Mouse (Mus musculus) liver, postnatal 0 days (tissue): ENCODE measurements around the gene Rhbg. TPM values are rescaled to one million over a fixed set of nuclear protein-coding genes. Genes with fewer than 3 reads are reported as not detected.

Experiments used
- ATAC-seq: fragments of 200-750 bp; cut with Nextera tagmentation; 2 replicates; pipeline ENCODE4 v1.8.0; 2017; ENCODE audit warnings: mild to moderate bottlenecking, moderate library complexity
- DNase-seq: peaks from one replicate; pipeline ENCODE4 v3.0.0-alpha.2; 2016
- H3K27ac ChIP-seq: fragments of 300-500 bp; sonication (generic); 2 replicates; pipeline ENCODE4 v1.5.1; 2014; ENCODE audit warnings: antibody characterized with exemption, moderate library complexity, mild to moderate bottlenecking, low read depth
- H3K27me3 ChIP-seq: fragments of 300-500 bp; sonication (generic); 2 replicates; pipeline ENCODE4 v1.6.1; 2014; ENCODE audit warnings: low read length, control low read depth, mixed read lengths; ENCODE audit not compliant: insufficient read depth
- H3K36me3 ChIP-seq: fragments of 300-500 bp; sonication (generic); replicated peaks from 2 replicates; pipeline ENCODE4 v1.6.1; 2014; ENCODE audit warnings: mild to moderate bottlenecking, control low read depth, low read length, moderate library complexity, mixed read lengths; ENCODE audit not compliant: insufficient read depth
- H3K4me1 ChIP-seq: fragments of 300-500 bp; sonication (generic); 2 replicates; pipeline ENCODE4 v1.6.1; 2014; ENCODE audit warnings: antibody characterized with exemption, mild to moderate bottlenecking, control low read depth; ENCODE audit not compliant: insufficient read depth
- H3K4me2 ChIP-seq: fragments of 300-500 bp; sonication (generic); 2 replicates; pipeline ENCODE4 v1.6.1; 2014; ENCODE audit warnings: low read depth, mild to moderate bottlenecking, low read length, moderate library complexity, mixed read lengths
- H3K4me3 ChIP-seq: fragments of 300-500 bp; sonication (generic); 2 replicates; pipeline ENCODE4 v1.5.1; 2014; ENCODE audit warnings: low read depth, low read length
- H3K9ac ChIP-seq: fragments of 300-500 bp; sonication (generic); replicated peaks from 2 replicates; pipeline ENCODE4 v1.6.1; 2014; ENCODE audit warnings: mild to moderate bottlenecking, moderate library complexity
- H3K9me3 ChIP-seq: fragments of 300-500 bp; sonication (generic); 2 replicates; pipeline ENCODE4 v1.6.1; 2016; ENCODE audit warnings: mild to moderate bottlenecking, control low read depth, low read length, mixed read lengths
- CTCF ChIP-seq: sonication (generic); IDR thresholded peaks from 2 replicates; pipeline ENCODE4 v1.5.1; 2016; ENCODE audit warnings: antibody characterized with exemption, low read depth
- EP300 ChIP-seq: IDR thresholded peaks from 2 replicates; pipeline ENCODE4 v1.6.1; 2016; ENCODE audit warnings: antibody characterized with exemption, low read depth, mild to moderate bottlenecking
- WGBS: fragments of 180-500 bp; shearing (Covaris S2); extraction: QIAGEN DNeasy Blood & Tissue Kit; methylation state at CpG from one replicate; pipeline ENCODE4 v1.1.7; 2014; ENCODE audit not compliant: insufficient replicate concordance; 5-methylcytosine and 5-hydroxymethylcytosine counted together
- polyA plus RNA-seq: library from polyadenylated mRNA; unstranded; fragments of >200 nt; fragmentation: Nextera tagmentation; extraction: Ambion mirVana; gene quantifications from 2 replicates; pipeline ENCODE4 v1.2.1, GENCODE M21; 2015

Gene Rhbg
- polyA plus RNA-seq, 1 experiment from 2014 or later, result 7.0 TPM

DNA sequence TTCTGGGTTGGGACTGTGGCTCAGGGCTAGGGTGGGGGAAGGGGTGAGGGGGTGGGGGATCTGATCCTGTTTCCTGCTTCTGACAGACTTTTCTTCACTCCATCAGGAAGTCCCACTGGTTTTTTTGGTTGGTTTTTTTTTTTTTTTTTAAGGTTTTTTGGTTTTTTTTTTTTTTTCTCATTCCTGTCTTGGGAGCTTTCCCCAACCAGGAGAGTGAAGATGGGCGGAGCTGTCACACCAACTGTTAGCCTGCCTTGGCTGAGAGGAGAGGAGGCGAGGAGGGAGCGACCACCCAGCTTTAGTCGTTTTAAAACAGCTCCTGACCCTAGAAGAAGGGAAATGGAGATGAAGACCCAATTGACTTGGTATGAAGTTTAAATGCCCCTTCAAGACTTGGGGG, 27.2 kb downstream of the Rhbg start:
- Histone ChIP-seq H3K9ac (no peak overlapping the region), H3K4me1 (no peaks in the 10 kb centered on the region), H3K27ac (no peak overlapping the region), H3K4me2 (no peak overlapping the region), H3K27me3 (peaks cover 13% of the 10 kb centered on the region; the same call in 1 of the 2 replicates), H3K9me3 (no peaks in the 10 kb centered on the region), H3K36me3 (no peaks in the 10 kb centered on the region), H3K4me3 (no peak overlapping the region)
- no peak for TF ChIP-seq EP300
- no peak for TF ChIP-seq CTCF
- ATAC-seq (no peak), DNase-seq (no peak)
- WGBS, result 42% methylated on average over 4 of the region's 4 CpGs

DNA sequence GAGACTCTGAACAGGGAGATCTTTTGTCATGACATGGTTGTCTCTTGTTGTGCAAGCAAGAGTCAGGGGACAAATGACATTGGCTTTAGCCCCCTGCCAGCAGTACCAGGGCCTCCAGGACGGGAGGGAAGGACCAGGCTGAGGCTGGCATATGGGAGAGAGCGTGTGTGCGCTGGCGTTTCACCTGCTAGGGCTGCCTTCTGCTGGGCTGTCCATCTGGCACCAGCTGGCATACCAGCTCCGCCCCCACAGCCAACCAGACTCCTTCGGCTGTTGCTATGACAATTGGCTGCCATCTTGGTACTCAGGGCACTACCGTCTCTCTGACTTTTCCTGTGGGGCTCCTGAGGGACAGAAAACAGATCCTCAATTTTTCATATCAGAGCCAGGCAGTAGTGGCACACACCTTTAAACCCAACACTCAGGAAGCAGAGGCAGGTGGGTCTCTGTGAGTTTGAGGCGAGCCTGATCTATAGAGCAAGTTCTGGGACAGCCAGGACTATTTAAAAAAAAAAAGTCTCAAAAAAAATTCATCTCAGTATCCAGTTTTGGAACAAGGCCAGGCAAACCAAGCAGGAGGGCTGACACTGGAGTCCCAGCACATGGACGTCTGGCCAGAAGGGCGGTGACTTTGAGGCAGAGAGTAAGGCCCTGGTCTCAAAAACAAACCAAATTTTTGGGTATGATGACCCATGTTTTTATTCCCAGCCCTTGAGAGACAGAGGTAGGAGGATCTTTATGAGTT, 28.2 kb downstream of the Rhbg start:
- Histone ChIP-seq H3K9me3 (no peaks in the 10 kb centered on the region), H3K27ac (no peak overlapping the region), H3K36me3 (no peaks in the 10 kb centered on the region), H3K27me3 (peaks cover 13% of the 10 kb centered on the region; the same call in 1 of the 2 replicates), H3K4me3 (no peak overlapping the region), H3K4me1 (no peaks in the 10 kb centered on the region), H3K4me2 (no peak overlapping the region), H3K9ac (no peak overlapping the region)
- DNase-seq, result no peak
- ATAC-seq, result no peak
- TF ChIP-seq EP300 (no peak), CTCF (no peak)
- 78% methylated on average over 10 of the region's 10 CpGs for WGBS

DNA sequence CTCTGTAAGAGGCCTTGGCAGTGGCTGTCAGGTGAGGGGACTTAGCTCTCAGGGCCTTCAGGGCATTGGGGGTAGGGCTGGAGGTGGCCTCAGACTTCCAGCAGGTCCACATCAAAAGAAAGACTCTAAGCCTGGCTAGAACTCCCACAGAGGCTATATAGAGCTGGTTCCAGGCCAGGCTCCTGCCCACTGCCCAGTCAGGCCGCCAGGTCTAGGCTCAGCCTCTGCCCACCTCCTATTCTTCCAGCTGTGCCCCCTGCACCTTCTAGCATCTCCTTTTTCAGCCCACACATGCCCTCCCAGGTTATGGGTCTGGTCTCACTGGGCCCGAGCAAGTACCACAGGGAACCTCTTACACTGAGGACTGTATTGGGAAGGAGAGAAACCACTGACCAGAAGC, 29.6 kb downstream of the Rhbg start:
- H3K4me1 ChIP-seq, result no peaks in the 10 kb centered on the region
- TF ChIP-seq CTCF, result no peak
- no peaks in the 10 kb centered on the region for H3K36me3 ChIP-seq
- H3K4me3 ChIP-seq, result no peak overlapping the region
- H3K9me3 ChIP-seq, result no peaks in the 10 kb centered on the region
- H3K27ac ChIP-seq, result no peak overlapping the region
- ATAC-seq (no peak), DNase-seq (no peak)
- no peak overlapping the region for H3K9ac ChIP-seq
- no peak overlapping the region for H3K4me2 ChIP-seq
- H3K27me3 ChIP-seq, result peaks cover 16% of the 10 kb centered on the region
- 66% methylated on average over 2 of the region's 2 CpGs for WGBS

DNA sequence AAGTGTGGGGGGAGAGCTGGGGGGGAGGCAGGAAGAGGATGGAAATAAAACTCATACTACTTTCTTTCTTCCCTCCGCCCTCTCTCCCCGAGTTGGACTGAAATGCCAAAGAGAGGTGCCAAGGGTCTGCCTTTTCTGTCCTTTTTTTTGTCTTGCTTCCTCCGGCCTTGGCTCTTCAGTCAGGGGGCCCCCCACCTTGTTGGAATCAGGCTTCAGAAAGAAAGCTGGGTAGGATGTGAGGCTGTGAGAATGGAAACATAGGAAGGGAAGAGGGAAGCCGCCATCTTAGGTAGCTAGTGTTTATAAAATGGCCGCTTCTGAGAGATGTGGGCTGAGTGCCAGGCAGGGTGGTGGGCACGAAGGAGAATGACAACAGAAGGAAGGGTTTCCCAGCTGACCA, 32.1 kb downstream of the Rhbg start:
- no peaks in the 10 kb centered on the region for H3K4me1 ChIP-seq
- H3K9ac ChIP-seq, result no peak overlapping the region
- no peak overlapping the region for H3K4me3 ChIP-seq
- no peak overlapping the region for H3K27ac ChIP-seq
- DNase-seq (no peak), ATAC-seq (no peak)
- 68% methylated on average over 6 of the region's 6 CpGs for WGBS
- H3K27me3 ChIP-seq, result peaks cover 30% of the 10 kb centered on the region
- no peaks in the 10 kb centered on the region for H3K36me3 ChIP-seq
- H3K9me3 ChIP-seq, result no peaks in the 10 kb centered on the region
- TF ChIP-seq EP300 (no peak), CTCF (no peak)
- H3K4me2 ChIP-seq, result no peak overlapping the region

DNA sequence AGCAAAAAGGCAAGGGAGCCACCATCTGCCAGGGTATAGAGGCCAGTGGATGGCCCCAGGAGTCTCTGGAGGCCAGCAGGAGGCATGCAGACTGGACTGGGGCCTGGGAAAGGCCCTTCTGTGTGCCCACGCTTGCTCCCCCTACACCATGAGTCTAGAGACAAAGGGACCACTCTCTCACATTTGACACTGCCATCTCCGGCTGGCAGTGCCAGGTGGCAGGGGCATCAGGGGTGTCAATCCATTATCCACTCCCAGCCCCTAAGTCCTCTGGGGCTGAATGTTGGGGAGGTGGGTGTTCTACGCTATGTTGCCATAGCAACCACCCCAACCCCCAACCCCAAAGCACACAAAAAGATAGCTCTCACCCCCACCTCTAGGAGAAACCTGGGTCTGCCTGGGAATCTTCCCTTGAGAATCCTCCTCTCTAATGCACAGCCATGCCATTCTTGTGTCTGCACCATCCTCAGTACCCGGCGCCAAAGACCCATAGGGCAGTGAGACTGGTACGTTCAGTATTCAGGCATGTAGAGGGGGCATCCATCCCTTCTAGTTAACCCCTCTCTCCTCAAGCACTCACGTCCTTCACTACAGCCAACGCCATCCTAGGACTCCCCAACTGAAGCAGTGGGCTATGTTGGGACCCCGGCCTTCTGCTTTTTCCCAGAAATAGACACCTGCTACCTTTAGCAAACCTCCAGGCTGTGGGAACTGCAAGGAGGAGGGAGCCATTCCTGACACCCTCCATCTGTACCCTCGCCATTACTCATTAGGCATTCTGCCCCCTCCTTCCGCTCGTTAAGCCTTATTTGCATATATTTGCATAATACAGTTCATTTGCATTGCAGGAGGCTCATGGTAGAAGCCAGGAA, 32.8 kb downstream of the Rhbg start:
- Histone ChIP-seq H3K9ac (no peak overlapping the region), H3K4me1 (no peaks in the 10 kb centered on the region), H3K4me2 (no peak overlapping the region), H3K36me3 (no peaks in the 10 kb centered on the region), H3K27ac (no peak overlapping the region), H3K27me3 (peaks cover 37% of the 10 kb centered on the region), H3K9me3 (no peaks in the 10 kb centered on the region), H3K4me3 (no peak overlapping the region)
- DNase-seq (no peak), ATAC-seq (no peak)
- WGBS, result 50% methylated on average over 12 of the region's 12 CpGs
- TF ChIP-seq CTCF (no peak), EP300 (no peak)

DNA sequence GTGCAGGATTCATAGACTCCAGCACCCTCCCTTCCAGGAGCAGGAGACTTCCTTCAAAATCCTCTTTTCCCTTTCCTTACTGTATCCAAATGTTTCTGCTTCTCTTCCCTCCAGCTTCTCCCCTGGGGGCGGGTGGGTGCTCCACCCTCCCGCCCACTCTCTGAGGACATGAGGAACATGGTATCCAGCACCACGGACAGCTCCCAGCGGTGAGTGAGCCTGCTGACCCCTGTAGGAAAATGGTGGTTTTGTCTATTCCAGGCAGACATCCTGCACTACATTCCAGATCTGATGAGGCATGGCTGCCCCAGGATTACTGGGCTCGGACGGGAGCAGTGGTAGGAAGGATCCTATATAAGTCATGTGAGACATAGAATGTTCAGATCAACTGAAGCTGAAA, 33.7 kb downstream of the Rhbg start:
- H3K27ac ChIP-seq, result no peak overlapping the region
- no peak overlapping the region for H3K9ac ChIP-seq
- no peak overlapping the region for H3K4me3 ChIP-seq
- ATAC-seq (no peak), DNase-seq (peak; percentile 79)
- WGBS, result 4% methylated on average over 6 of the region's 6 CpGs
- no peaks in the 10 kb centered on the region for H3K9me3 ChIP-seq
- H3K36me3 ChIP-seq, result no peaks in the 10 kb centered on the region
- no peak overlapping the region for H3K4me2 ChIP-seq
- peaks cover 46% of the 10 kb centered on the region for H3K27me3 ChIP-seq
- TF ChIP-seq EP300 (no peak), CTCF (peak; percentile 50)
- H3K4me1 ChIP-seq, result no peaks in the 10 kb centered on the region
